Mouse (Mus musculus) adrenal gland, postnatal 36 days (tissue): ENCODE data around the gene Papln. TPM values are rescaled to one million over a fixed set of nuclear protein-coding genes. Genes with fewer than 3 reads are reported as not detected.

Source experiments
- DNase-seq, 2 experiments: peaks; one replicate each; pipeline ENCODE4 v3.0.0; 2021; ENCODE audit warnings: mixed read lengths in 1 of 2
- long read RNA-seq, 2 experiments: library from polyadenylated mRNA; stranded (forward); transcript quantifications; one replicate each; pipeline ENCODE4 v2.0.0; 2021; ENCODE audit warnings: borderline sequencing depth in 2 of 2
- total RNA-seq, 2 experiments: library from RNA; stranded (reverse); gene quantifications; 2 replicates each; pipeline ENCODE4 v1.2.3; 2021

The Papln gene
- total RNA-seq = 1 to 10 TPM; 2.5 to 2.7 TPM
- long read RNA-seq, experiment 1 = 0 reads
- long read RNA-seq, experiment 2 = 0 reads

- DNase-seq = peak; percentile 36 to 47
Observed at GRCm38 (mm10) chr12:83763311-83764043, at the start of gene Papln. TSS of gene Papln (plus strand) at chr12:83763634.

GRCm38 (mm10) chr12:83713749-83714148, 49.7 kb upstream of the Papln start:
- DNase-seq = peak in 1 of 2 experiments; percentile 60

- DNase-seq = peak; percentile 69 to 79
Observed at GRCm38 (mm10) chr12:83716416-83717184, 46.8 kb upstream of the Papln start.

GRCm38 (mm10) chr12:83719431-83719830, 44.0 kb upstream of the Papln start:
- DNase-seq = no peak

GRCm38 (mm10) chr12:83721281-83721680, 42.2 kb upstream of the Papln start:
- DNase-seq = no peak

GRCm38 (mm10) chr12:83723037-83723436, 40.4 kb upstream of the Papln start:
- no peak for DNase-seq

GRCm38 (mm10) chr12:83726510-83727308, 36.7 kb upstream of the Papln start:
- DNase-seq = no peak

- DNase-seq = no peak
Observed at GRCm38 (mm10) chr12:83732225-83732624, 31.2 kb upstream of the Papln start.

GRCm38 (mm10) chr12:83734047-83734446, 29.4 kb upstream of the Papln start:
- no peak for DNase-seq

GRCm38 (mm10) chr12:83736236-83736635, 27.2 kb upstream of the Papln start:
- no peak for DNase-seq

GRCm38 (mm10) chr12:83738651-83739050, 24.8 kb upstream of the Papln start:
- DNase-seq = no peak

- DNase-seq = no peak
Observed at GRCm38 (mm10) chr12:83741722-83742121, 21.7 kb upstream of the Papln start.

- no peak for DNase-seq
Observed at GRCm38 (mm10) chr12:83742834-83743233, 20.6 kb upstream of the Papln start.

GRCm38 (mm10) chr12:83743712-83744111, 19.7 kb upstream of the Papln start:
- DNase-seq = no peak

- no peak for DNase-seq
Observed at GRCm38 (mm10) chr12:83749186-83749585, 14.2 kb upstream of the Papln start.

GRCm38 (mm10) chr12:83752495-83752894, 10.9 kb upstream of the Papln start:
- DNase-seq = no peak

GRCm38 (mm10) chr12:83758735-83759134, 4.7 kb upstream of the Papln start:
- DNase-seq = no peak

- DNase-seq = no peak
Observed at GRCm38 (mm10) chr12:83760201-83760600, 3.2 kb upstream of the Papln start.

GRCm38 (mm10) chr12:83762706-83763105, 728 bp upstream of the Papln start:
- DNase-seq = peak; percentile 34 to 50

- no peak for DNase-seq
Observed at GRCm38 (mm10) chr12:83764044-83764365, 571 bp downstream of the Papln start.

- no peak for DNase-seq
Observed at GRCm38 (mm10) chr12:83764519-83764918, 1.1 kb downstream of the Papln start.

GRCm38 (mm10) chr12:83765965-83766603, 2.6 kb downstream of the Papln start:
- no peak for DNase-seq
